Mouse (Mus musculus) ovary, postnatal 14 days (tissue): ENCODE results near the gene Zdhhc24.

Experiments used
- DNase-seq: peaks from one replicate; pipeline ENCODE4 v3.0.0; 2022; ENCODE audit warnings: low spot score

The Zdhhc24 gene

DNA sequence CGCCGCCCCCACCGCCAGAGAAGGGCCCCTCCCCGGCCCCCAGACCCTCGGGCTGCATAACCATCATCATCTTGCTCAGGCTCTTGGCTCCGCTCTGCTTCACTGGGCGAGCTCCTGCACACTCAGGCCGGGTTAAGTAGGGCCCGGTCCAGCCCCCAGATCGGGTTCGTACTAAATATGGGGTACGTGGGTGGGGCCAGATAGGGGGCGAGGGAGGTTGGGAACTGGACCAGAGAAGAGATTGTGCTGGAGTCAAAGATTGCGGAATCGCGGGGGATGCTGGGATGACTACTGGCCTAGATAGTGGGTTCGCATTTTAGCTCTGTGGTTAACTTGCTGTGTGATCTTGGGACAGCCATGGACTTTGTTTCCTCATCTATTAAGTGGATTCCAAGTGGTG is 683 bp upstream of the Zdhhc24 start, which contains the start of gene Actn3:
Actn3 (minus strand) TSS at position 125 of the 400 bp plus-strand sequence.
- DNase-seq: peak; percentile 22

- DNase-seq: no peak
These were observed 846 bp downstream of the Zdhhc24 start for GRCm38 (mm10) chr19:4879324-4879703.

GRCm38 (mm10) chr19:4883961-4884360 is 5.5 kb downstream of the Zdhhc24 start:
- DNase-seq: no peak

- DNase-seq: no peak
These were observed 11.3 kb downstream of the Zdhhc24 start for GRCm38 (mm10) chr19:4889791-4890190.

- DNase-seq: no peak
These were observed 13.3 kb downstream of the Zdhhc24 start for GRCm38 (mm10) chr19:4891798-4892197.

- DNase-seq: no peak
These were observed 18.5 kb downstream of the Zdhhc24 start for GRCm38 (mm10) chr19:4896780-4897520.

DNA sequence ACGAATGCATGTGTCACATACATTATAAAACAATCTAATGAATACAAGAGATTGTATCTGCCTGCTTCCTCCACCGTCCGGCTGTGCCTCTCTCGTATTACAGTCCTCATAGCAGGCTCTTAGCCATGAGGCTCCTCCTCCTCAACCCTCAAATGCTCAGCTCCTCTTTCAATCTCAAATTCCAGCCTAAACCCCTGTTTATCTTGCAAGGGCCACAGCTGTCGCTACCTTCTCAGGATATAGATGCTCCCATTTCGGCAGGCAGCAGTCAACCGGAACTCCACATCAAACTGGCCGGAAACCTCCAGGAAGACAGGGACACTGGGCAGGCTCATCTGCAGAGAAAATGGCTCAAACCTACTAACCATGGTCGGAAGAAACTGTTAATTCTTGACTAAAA is 20.5 kb downstream of the Zdhhc24 start:
- DNase-seq: no peak

DNA sequence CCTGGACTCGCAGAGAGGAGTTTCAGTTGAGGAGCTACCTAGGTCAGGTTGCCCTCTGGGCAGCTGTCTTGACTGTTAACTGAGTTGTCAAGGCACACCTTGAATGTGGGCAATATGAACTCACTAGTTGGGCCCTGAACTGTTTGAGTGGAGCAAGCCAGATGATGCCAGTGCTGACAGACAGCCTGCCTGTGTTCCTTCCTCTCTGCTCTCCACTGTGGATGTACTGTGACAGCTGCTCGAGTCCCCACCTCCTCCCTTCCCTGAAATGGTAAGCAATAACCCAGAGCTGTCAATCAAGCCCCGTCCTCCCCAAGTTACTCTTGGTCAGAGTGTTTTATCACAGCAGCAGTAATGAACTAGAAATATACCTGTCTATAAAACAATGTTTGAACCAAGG is 21.4 kb downstream of the Zdhhc24 start:
- DNase-seq: no peak

GRCm38 (mm10) chr19:4905979-4906794 is 27.7 kb downstream of the Zdhhc24 start, which contains the start of gene Bbs1:
TSS of gene Bbs1 (minus strand) at chr19:4906628.
- peak; percentile 77 for DNase-seq

- DNase-seq: no peak
These were observed 29.6 kb downstream of the Zdhhc24 start for GRCm38 (mm10) chr19:4908107-4908506.

GRCm38 (mm10) chr19:4909376-4909775 is 30.9 kb downstream of the Zdhhc24 start:
- DNase-seq: no peak

- DNase-seq: no peak
These were observed 37.6 kb downstream of the Zdhhc24 start for GRCm38 (mm10) chr19:4915924-4916603.

DNA sequence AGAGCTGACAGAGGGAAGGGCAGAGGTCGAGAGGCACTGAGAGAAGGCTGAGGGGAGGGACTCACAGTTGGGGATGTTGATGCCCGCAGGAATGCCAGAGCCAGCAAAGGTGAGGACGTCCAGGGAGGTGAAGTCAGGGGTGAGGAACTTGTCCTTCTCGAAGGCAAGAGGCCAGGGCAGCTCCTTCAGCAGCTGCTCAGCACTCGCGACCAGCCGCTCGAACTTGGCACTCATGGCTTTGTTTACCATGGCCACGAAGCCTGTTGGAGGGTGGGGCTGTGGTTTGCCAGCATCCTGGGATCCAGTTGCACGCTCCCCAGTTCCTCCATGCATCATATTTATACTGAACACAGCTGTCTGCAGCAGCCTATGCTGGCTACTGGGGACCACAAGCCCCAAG is 38.4 kb downstream of the Zdhhc24 start:
- no peak for DNase-seq

- no peak for DNase-seq
These were observed 41.2 kb downstream of the Zdhhc24 start for GRCm38 (mm10) chr19:4919652-4920051.

GRCm38 (mm10) chr19:4925121-4925860 is 46.8 kb downstream of the Zdhhc24 start:
- no peak for DNase-seq

GRCm38 (mm10) chr19:4927904-4928531 is 49.5 kb downstream of the Zdhhc24 start, which contains the start of gene Dpp3:
TSS of gene Dpp3 (minus strand) at chr19:4928287.
- DNase-seq: peak; percentile 98

GRCm38 (mm10) chr19:4928781-4929180 is 50.3 kb downstream of the Zdhhc24 start:
- DNase-seq: peak; percentile 19
